Mouse (Mus musculus) macrophage (primary cell): ENCODE measurements around the gene Slc26a9. TPM values are rescaled to one million over a fixed set of nuclear protein-coding genes. Genes with fewer than 3 reads are reported as not detected.

Experiments used
- H3K27ac ChIP-seq: fragments of 350-480 bp; formaldehyde crosslinking; 2 replicates; pipeline ENCODE4 v1.9.0; 2021
- H3K36me3 ChIP-seq: fragments of 350-480 bp; formaldehyde crosslinking; 2 replicates; pipeline ENCODE4 v1.9.0; 2021; ENCODE audit errors: inconsistent target
- H3K4me3 ChIP-seq: fragments of 350-480 bp; formaldehyde crosslinking; 2 replicates; pipeline ENCODE4 v1.9.0; 2021; ENCODE audit errors: inconsistent target
- H3K79me2 ChIP-seq: fragments of 350-480 bp; formaldehyde crosslinking; 2 replicates; pipeline ENCODE4 v1.9.0; 2021; ENCODE audit errors: inconsistent target
- WGBS: methylation state at CpG from one replicate; pipeline ENCODE4 v1.1.7; 2026; ENCODE audit warnings: inconsistent platforms; ENCODE audit not compliant: missing documents; 5-methylcytosine and 5-hydroxymethylcytosine counted together
- polyA plus RNA-seq: library from polyadenylated mRNA; stranded (reverse); fragments of 250-400 nt; gene quantifications from 3 replicates; pipeline ENCODE4 v1.2.4, GENCODE M21; 2018; ENCODE audit warnings: inconsistent platforms
- total RNA-seq, 78 experiments: library from RNA; depleted of rRNA; stranded (reverse); fragments of 250-400 nt; gene quantifications; 1 replicate in 9 of 78; 2 replicates in 24 of 78; 3 replicates in 43 of 78; 4 replicates in 2 of 78; pipeline ENCODE4 v1.2.4; 2018; ENCODE audit warnings: inconsistent platforms in 56 of 78

The Slc26a9 gene
- 1 to 10 TPM in 1 of 26 experiments, under 1 TPM in 5, not detected in 20; 0.16 to 1.5 (median 0.42) TPM for total RNA-seq (2018; cell fraction: chromatin; rRNA removed)
- under 1 TPM in 2 of 26 experiments, not detected in 24; 0.03 to 0.05 TPM for total RNA-seq (2018; cell fraction: cytosol; rRNA removed)
- total RNA-seq (2018; cell fraction: nucleus; rRNA removed) = under 1 TPM in 8 of 26 experiments, not detected in 18; 0.12 to 0.89 (median 0.33) TPM
- polyA plus RNA-seq = 0.05 TPM in 1 of 3 replicates, not detected in the others

DNA sequence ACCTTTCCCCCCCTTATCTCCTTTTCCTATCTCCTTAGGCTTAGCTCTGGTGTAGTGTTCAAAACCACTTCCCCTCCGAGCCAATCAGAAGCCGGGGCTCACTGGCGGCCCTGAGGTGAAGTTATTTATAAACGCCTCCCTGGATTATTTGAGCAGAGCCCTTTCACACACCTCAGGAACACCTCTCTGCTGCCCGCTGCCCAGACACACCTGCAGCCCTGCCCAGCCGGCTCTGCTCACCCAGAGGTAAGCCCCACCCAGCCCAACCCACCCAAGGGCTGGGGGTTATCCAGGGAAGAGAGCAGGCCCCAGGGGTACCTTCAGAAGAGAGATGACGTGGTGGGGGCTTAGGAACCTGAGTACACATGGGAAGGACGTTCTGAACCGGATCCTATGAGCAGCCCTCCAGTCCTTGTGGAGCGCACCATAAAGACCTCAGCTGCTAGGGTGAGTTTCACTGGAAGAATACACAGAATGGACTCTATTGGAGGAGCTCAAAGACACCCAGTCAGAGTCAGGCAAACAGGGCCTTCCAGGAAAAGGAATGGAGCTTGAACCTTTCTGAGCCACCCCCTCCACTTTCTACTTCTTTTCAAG lies at the start of gene Slc26a9:
TSS of gene Slc26a9 (plus strand) at position 155 of the 597 bp plus-strand sequence.
- Histone ChIP-seq H3K4me3 (no peak within 1 kb of the TSS), H3K79me2 (no peaks in the 10 kb centered on the region), H3K27ac (no peak within 1 kb of the TSS), H3K36me3 (no peaks in the 10 kb centered on the region)
- WGBS = 64% methylated on average over 9 of the region's 10 CpGs

DNA sequence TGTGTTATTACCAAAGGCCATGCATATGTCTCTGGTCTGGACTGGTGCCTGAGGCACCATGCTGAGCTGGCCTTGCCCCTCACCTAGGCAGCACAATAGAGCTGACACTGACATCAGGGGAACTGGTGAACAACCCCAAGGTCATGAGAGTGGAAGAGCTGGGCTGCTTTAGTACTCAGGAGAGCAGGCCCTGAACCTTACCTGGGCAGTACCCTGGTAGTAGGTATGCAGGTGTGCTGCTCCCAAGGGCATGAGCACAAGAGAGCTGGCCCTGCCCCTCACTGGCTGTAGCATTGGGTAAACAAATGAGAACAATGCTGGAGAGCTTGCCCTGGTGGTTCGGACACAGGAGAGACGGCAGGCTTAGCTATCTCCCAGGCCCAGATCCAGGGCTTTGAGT lies 48.5 kb upstream of the Slc26a9 start:
- 92% methylated on average over 2 of the region's 2 CpGs for WGBS
- Histone ChIP-seq H3K4me3 (no peak overlapping the region), H3K36me3 (peaks cover 53% of the 10 kb centered on the region; the same call in 1 of the 2 replicates), H3K27ac (no peak overlapping the region), H3K79me2 (peaks cover 76% of the 10 kb centered on the region)

DNA sequence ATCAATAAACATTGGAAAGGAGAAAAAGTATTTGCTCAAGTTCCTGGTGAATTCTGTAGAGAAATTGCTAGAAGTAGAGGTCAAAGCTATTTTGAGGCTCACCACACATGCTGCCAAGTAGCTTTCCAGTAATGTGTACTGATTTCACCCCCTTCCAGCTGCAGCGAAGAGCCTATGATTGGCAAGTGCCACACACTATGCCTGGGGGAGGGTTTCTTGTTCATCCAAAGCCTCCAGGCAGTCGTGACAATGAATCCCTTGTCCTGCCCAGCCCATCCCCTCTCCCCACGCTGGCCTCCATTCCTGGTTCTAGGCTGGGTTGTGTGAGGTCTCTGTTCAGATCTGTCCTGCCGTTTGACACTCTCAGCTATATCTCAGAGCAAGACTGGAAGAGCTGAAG lies 47.5 kb upstream of the Slc26a9 start:
- H3K36me3 ChIP-seq = peaks cover 53% of the 10 kb centered on the region; the same call in 1 of the 2 replicates
- 97% methylated on average over 4 of the region's 4 CpGs for WGBS
- peaks cover 78% of the 10 kb centered on the region for H3K79me2 ChIP-seq
- no peak overlapping the region for H3K27ac ChIP-seq
- H3K4me3 ChIP-seq = no peak overlapping the region

DNA sequence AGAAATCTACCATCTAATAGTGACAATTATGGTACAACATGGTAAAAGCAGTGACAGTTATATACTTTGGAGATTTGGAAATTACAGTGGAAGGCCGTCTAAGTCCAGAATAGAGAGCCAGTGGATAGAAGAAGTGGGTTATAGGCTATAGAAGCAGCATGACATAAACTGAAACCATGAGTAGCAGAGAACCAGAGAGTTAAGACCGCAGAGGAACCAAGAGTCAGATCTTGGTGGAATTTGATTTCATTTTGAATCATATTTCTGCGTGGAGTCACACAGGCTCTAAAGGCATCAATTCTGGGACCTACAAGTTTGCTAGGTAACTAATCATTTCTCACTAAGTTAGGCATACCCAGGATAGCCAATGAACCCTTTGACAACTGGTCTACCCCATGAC lies 45.1 kb upstream of the Slc26a9 start:
- 94% methylated on average over 3 of the region's 3 CpGs for WGBS
- H3K4me3 ChIP-seq = no peak overlapping the region

DNA sequence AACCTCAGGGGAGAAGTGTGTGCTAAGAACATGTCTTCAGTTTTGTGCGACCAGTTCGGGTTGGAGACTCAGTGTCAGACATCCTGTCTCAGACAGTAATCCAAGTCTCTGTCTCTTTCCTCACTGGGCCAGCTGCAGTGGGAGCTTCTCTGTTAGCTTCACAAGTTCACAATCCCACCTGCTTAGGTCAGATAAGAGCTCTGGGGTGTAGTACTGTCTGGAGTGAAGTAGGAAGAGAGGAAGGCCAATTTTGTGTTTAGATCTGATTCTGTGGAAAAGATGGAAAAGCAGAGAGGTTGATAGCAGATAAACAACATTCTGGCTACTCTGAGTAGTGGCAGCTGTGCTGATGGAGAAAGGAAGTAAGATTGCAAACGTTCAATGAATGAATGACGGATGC lies 44.2 kb upstream of the Slc26a9 start:
- H3K27ac ChIP-seq = peak overlapping the region; percentile 88
- H3K79me2 ChIP-seq = peaks cover 55% of the 10 kb centered on the region
- H3K4me3 ChIP-seq = no peak overlapping the region
- 100% methylated on average over 2 of the region's 4 CpGs for WGBS
- peaks cover 46% of the 10 kb centered on the region; the same call in 1 of the 2 replicates for H3K36me3 ChIP-seq

More for the DNA sequence above, 45.1 kb upstream of the Slc26a9 start:
- H3K79me2 ChIP-seq = peaks cover 55% of the 10 kb centered on the region
- peaks cover 46% of the 10 kb centered on the region; the same call in 1 of the 2 replicates for H3K36me3 ChIP-seq
- peak overlapping the region; percentile 88 for H3K27ac ChIP-seq

DNA sequence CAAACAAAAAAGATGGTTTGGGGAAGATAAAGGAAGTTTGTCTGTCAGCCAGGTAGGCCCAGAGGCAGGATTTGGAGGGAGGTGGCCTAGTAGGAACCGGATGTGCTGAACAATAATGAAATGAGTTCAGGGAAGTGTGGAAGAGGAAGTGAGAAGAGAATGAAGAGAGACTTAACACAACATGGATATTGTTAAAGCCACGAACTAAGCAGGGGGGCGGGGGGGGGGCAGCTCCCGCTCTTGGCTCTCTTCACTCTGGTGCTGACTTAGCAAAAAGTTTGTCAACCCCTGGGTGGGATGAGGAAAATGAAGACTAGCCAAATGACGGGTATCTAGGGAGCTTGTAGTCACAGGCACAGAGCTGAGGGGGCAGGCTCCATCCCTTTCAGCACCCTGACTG lies 43.4 kb upstream of the Slc26a9 start:
- Histone ChIP-seq H3K79me2 (peaks cover 55% of the 10 kb centered on the region), H3K4me3 (no peak overlapping the region), H3K27ac (peak overlapping the region; percentile 88), H3K36me3 (peaks cover 44% of the 10 kb centered on the region)
- WGBS = 0% methylated on average over 4 of the region's 5 CpGs

DNA sequence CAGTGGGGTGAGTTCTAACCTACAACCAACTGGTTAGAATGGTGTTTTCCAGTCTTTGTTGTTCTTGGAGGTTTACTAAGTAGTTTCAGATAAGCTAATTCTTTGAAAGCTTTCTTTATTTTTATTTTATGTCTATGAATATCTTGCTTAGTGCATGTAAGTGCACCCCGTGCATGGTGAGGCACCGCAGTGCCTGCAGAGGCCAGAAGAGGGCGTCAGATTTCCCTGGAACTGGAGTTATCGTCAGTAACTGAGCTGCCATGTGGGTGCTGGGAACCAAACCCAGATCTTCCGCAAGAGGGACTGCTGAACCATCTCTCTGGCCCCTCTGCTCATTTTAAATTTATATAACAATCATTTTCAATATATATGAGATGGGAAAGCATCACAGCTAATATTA lies 42.4 kb upstream of the Slc26a9 start:
- H3K36me3 ChIP-seq = peaks cover 44% of the 10 kb centered on the region
- peak overlapping the region; percentile 88 for H3K27ac ChIP-seq
- no peak overlapping the region for H3K4me3 ChIP-seq
- H3K79me2 ChIP-seq = peaks cover 55% of the 10 kb centered on the region
- 88% methylated on average over 5 of the region's 5 CpGs for WGBS

DNA sequence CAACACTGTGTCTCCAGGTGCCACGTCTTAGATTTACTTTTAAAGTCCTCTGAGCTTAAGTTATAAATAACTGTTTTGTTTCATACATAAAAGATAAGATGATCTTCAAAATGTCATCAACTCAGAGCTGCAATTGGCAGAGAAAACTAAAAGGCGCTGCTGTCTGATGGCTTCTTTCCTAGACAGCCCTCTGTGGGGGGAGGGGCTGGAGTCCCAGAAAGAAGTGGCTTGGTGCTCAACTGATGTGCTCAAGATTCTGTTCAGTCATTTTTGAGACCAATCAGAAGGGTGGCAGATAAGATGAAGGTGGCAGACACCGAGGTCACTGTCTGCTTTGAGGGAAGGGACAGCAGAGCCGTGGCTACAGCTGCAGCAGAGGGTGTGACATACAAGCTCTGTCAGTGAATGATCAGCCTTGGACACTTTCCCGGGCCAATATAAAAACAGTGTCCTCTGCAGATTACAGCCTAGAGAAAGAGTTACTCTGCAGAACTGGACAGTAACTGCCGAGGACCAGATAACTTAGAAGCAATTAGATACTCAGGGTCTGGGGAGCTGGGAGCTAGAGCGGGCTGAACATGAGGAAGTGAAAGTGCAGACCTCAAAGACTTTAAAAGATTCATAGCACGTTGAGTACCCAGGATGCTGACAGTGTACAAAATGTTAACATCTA lies 41.6 kb upstream of the Slc26a9 start:
- Histone ChIP-seq H3K4me3 (no peak overlapping the region), H3K79me2 (peaks cover 53% of the 10 kb centered on the region), H3K36me3 (peaks cover 44% of the 10 kb centered on the region), H3K27ac (peak overlapping the region; percentile 88)
- WGBS = 28% methylated on average over 8 of the region's 8 CpGs

DNA sequence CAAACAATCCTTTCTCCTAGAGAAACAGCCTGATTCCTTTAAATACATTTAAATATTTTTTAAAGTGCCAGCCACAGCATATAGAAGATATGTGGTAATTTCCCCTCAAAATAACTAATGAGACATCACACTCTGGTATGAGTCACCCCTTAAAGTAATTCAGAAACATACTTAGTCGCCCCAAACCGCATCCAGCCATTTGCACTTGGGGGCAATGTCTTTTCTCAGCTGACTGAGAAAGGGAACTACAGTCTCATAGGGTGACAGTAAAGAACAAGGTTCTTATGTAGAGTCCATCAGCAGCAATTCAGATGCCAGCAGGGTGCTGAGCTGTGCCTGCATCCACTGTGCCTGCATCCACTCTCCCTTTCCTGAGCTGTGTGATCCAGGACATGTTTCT lies 40.3 kb upstream of the Slc26a9 start:
- H3K79me2 ChIP-seq = peaks cover 48% of the 10 kb centered on the region; the same call in 1 of the 2 replicates
- H3K36me3 ChIP-seq = peaks cover 48% of the 10 kb centered on the region
- WGBS = 27% methylated on average over 2 of the region's 2 CpGs
- H3K27ac ChIP-seq = peak overlapping the region; percentile 88
- no peak overlapping the region for H3K4me3 ChIP-seq

DNA sequence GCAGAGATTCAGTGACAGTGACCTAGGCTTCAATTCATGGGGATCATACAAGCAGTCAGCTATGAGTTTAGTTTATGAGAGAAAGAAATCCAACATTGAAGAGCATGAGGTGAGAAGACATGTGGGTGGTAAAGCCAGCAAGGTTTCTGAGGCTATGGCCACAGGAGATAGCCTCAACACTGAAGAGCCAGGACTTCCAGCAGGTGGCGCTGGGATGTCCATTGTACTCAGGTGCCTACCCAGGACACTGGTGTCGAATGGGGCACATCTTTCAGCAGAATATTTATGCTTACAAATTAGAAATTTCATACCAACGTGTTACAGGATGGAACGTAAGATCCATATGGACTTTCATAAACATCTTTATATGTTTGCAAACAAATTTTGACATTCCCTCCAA lies 35.5 kb upstream of the Slc26a9 start:
- no peak overlapping the region for H3K4me3 ChIP-seq
- H3K27ac ChIP-seq = no peak overlapping the region
- WGBS = 26% methylated on average over 4 of the region's 4 CpGs
- peaks cover 78% of the 10 kb centered on the region for H3K36me3 ChIP-seq
- peaks cover 40% of the 10 kb centered on the region; the same call in 1 of the 2 replicates for H3K79me2 ChIP-seq

DNA sequence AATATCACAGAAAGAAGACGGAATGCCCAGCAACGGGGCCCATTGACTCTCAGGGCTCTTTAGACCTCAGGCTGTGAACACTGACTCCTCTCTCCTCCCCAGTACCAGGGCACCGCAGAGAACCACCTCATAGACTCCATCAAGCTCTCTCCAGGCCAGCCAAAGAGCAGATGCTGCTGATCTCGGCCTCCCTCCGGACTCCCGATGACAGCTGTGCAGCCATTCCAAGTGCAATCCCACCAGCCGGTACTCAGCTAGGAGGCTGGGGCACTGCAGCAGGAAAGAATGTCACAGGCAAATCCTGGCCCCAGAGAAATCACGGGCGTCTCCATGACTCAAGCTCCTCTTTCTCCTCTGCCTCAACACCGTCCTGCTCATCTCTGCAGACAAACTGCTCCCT lies 32.3 kb upstream of the Slc26a9 start:
- Histone ChIP-seq H3K36me3 (peaks cover 85% of the 10 kb centered on the region), H3K4me3 (no peak overlapping the region), H3K27ac (no peak overlapping the region), H3K79me2 (peaks cover 13% of the 10 kb centered on the region; the same call in 1 of the 2 replicates)
- 95% methylated on average over 10 of the region's 10 CpGs for WGBS

DNA sequence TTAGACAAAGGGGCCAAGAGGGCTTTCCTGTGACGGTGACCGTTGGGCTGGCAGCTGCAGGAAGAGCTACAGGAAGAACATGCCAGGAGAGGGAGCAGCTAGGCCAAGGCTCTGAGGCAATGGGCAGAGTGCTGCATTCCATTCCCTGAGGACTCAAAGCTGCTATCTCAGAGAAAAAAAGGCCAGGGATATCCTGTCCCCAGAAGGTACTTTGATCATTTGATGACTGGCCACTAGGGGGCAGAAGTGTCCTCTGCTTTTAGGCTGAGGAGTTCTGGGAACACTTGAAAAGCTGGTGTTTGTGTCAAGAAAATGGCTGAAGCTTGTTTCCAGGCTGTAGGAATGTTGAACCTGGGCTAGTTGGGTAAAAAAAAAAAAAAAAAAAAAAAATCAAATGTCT lies 31.4 kb upstream of the Slc26a9 start:
- H3K27ac ChIP-seq = no peak overlapping the region
- peaks cover 77% of the 10 kb centered on the region for H3K36me3 ChIP-seq
- WGBS = 68% methylated on average over 2 of the region's 2 CpGs
- H3K4me3 ChIP-seq = no peak overlapping the region
- H3K79me2 ChIP-seq = peaks cover 6% of the 10 kb centered on the region; the same call in 1 of the 2 replicates

DNA sequence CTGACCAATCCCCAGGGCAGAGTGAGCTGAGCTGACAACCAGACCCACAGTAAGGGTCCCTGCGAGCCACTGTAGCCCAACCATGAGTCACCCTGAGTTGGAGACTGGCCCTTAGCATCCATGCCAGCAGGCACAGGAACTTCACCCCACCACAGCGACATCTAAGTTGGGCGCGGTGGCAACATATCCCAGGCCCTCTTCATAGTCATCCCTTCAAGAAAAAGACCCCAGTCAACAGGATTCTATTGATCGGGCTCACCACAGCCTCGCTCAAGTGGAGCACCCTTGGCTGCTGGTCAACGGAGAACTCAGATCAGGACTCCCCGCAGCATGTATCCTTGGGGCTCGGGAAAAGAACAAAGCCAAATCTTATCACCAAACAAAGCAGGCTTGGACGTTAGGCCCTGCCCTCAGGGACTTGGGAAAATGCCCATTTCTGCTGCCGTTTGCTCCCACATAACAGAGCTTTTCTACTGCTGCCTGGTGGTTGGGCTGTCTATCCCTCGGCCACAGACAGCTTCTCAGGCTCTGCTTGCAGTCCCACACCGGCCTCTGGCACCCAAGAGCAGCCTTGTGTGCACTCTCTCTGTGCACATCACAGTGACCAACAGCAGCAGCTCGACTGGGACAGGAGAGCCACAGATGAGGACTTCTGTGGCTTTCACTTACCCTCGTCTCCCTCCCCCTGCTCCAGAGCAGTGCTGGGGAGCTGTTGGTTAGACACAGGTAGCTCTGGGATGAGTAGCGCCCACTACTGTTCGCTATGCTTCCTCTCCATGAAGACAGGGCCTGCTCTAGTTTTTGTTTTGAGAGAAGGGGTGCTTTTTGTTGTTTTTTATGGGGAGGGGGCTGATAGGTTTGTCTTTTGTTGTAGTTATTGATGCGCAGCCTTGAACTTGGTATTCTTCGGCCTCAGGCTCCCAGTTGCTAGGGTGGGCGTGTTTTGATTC lies 29.2 kb upstream of the Slc26a9 start:
- WGBS = 91% methylated on average over 20 of the region's 20 CpGs
- H3K36me3 ChIP-seq = peaks cover 54% of the 10 kb centered on the region
- H3K4me3 ChIP-seq = no peak overlapping the region
- H3K79me2 ChIP-seq = no peaks in the 10 kb centered on the region; the same call in 1 of the 2 replicates
- H3K27ac ChIP-seq = no peak overlapping the region
